Mouse (Mus musculus) heart, embryonic 13.5 days (tissue): ENCODE data around the gene Sorl1. TPM values are rescaled to one million over a fixed set of nuclear protein-coding genes. Genes with fewer than 3 reads are reported as not detected.

Experiments used
- ATAC-seq: fragments of 200-750 bp; cut with Nextera tagmentation; 2 replicates; pipeline ENCODE4 v1.8.0; 2017; ENCODE audit warnings: moderate TSS enrichment; ENCODE audit not compliant: insufficient number of reproducible peaks, low FRiP score, low TSS enrichment; ENCODE audit errors: extremely low read depth
- H3K27ac ChIP-seq: fragments of 300-500 bp; sonication (generic); replicated peaks from 2 replicates; pipeline ENCODE4 v1.5.1; 2015; ENCODE audit warnings: moderate library complexity, mild to moderate bottlenecking, inconsistent platforms
- H3K27me3 ChIP-seq: fragments of 300-500 bp; sonication (generic); replicated peaks from 2 replicates; pipeline ENCODE4 v1.6.1; 2015; ENCODE audit warnings: mild to moderate bottlenecking, inconsistent platforms
- H3K36me3 ChIP-seq: fragments of 300-500 bp; sonication (generic); 2 replicates; pipeline ENCODE4 v1.6.1; 2015; ENCODE audit warnings: mild to moderate bottlenecking, inconsistent platforms
- H3K4me1 ChIP-seq: fragments of 300-500 bp; sonication (generic); 2 replicates; pipeline ENCODE4 v1.6.1; 2015; ENCODE audit warnings: inconsistent platforms
- H3K4me2 ChIP-seq: fragments of 300-500 bp; sonication (generic); 2 replicates; pipeline ENCODE4 v1.6.1; 2015; ENCODE audit warnings: inconsistent platforms, mild to moderate bottlenecking, moderate library complexity
- H3K4me3 ChIP-seq: fragments of 300-500 bp; sonication (generic); 2 replicates; pipeline ENCODE4 v1.5.1; 2015; ENCODE audit warnings: moderate library complexity, mild to moderate bottlenecking, inconsistent platforms
- H3K9ac ChIP-seq: fragments of 300-500 bp; sonication (generic); 2 replicates; pipeline ENCODE4 v1.6.1; 2015; ENCODE audit warnings: inconsistent platforms, mild to moderate bottlenecking, moderate library complexity
- H3K9me3 ChIP-seq: fragments of 300-500 bp; sonication (generic); 2 replicates; pipeline ENCODE4 v1.6.1; 2016; ENCODE audit warnings: inconsistent platforms
- WGBS: fragments of 180-500 bp; shearing (Covaris S2); methylation state at CpG from one replicate; pipeline ENCODE4 v1.1.7; 2015; ENCODE audit warnings: mixed read lengths; 5-methylcytosine and 5-hydroxymethylcytosine counted together
- polyA plus RNA-seq: library from polyadenylated mRNA; unstranded; fragments of >200 nt; fragmentation: Nextera tagmentation; extraction: Ambion mirVana; gene quantifications from 2 replicates; pipeline ENCODE4 v1.2.1, GENCODE M21; 2015

Sorl1 gene
- polyA plus RNA-seq, 1 experiment from 2014 or later, result 3.7 TPM

- Histone ChIP-seq H3K4me1 (no peaks in the 10 kb centered on the region), H3K27ac (no peak overlapping the region), H3K4me3 (no peak overlapping the region), H3K27me3 (no peaks in the 10 kb centered on the region), H3K36me3 (no peaks in the 10 kb centered on the region; the same call in 1 of the 2 replicates), H3K9me3 (no peaks in the 10 kb centered on the region), H3K4me2 (no peak overlapping the region), H3K9ac (no peak overlapping the region)
- no peak for ATAC-seq
- 64% methylated on average over 4 of the region's 4 CpGs for WGBS
Measured at GRCm38 (mm10) chr9:42087921-42088320, 36.2 kb downstream of the Sorl1 start.

GRCm38 (mm10) chr9:42085970-42086369, 38.1 kb downstream of the Sorl1 start:
- no peaks in the 10 kb centered on the region for H3K27me3 ChIP-seq
- ATAC-seq, result no peak
- 85% methylated on average over 13 of the region's 13 CpGs for WGBS
- H3K4me1 ChIP-seq, result no peaks in the 10 kb centered on the region
- no peaks in the 10 kb centered on the region for H3K9me3 ChIP-seq
- H3K4me2 ChIP-seq, result no peak overlapping the region
- no peak overlapping the region for H3K4me3 ChIP-seq
- no peak overlapping the region for H3K27ac ChIP-seq
- no peak overlapping the region for H3K9ac ChIP-seq
- H3K36me3 ChIP-seq, result no peaks in the 10 kb centered on the region; the same call in 1 of the 2 replicates

GRCm38 (mm10) chr9:42083661-42084067, 40.4 kb downstream of the Sorl1 start:
- Histone ChIP-seq H3K9me3 (no peaks in the 10 kb centered on the region), H3K36me3 (0 out of 2 replicates have a peak, but pooled peaks cover 2% of the 10 kb centered on the region), H3K4me3 (no peak overlapping the region), H3K4me1 (peaks cover 5% of the 10 kb centered on the region; the same call in 1 of the 2 replicates), H3K27me3 (no peaks in the 10 kb centered on the region), H3K27ac (no peak overlapping the region), H3K9ac (no peak overlapping the region), H3K4me2 (no peak overlapping the region)
- ATAC-seq, result no peak
- 58% methylated on average over 4 of the region's 4 CpGs for WGBS

GRCm38 (mm10) chr9:42081681-42082530, 42.2 kb downstream of the Sorl1 start:
- no peak for ATAC-seq
- Histone ChIP-seq H3K9me3 (no peaks in the 10 kb centered on the region), H3K4me3 (no peak overlapping the region), H3K4me1 (peaks cover 5% of the 10 kb centered on the region; the same call in 1 of the 2 replicates), H3K27me3 (no peaks in the 10 kb centered on the region), H3K27ac (no peak overlapping the region), H3K36me3 (0 out of 2 replicates have a peak, but pooled peaks cover 2% of the 10 kb centered on the region), H3K4me2 (no peak overlapping the region), H3K9ac (no peak overlapping the region)
- WGBS, result 90% methylated on average over 29 of the region's 29 CpGs

GRCm38 (mm10) chr9:42080671-42081070, 43.4 kb downstream of the Sorl1 start:
- Histone ChIP-seq H3K27me3 (no peaks in the 10 kb centered on the region), H3K9me3 (no peaks in the 10 kb centered on the region), H3K36me3 (0 out of 2 replicates have a peak, but pooled peaks cover 2% of the 10 kb centered on the region), H3K4me3 (no peak overlapping the region), H3K27ac (peak overlapping the region; percentile 24; the same call in 1 of the 2 replicates), H3K4me1 (peaks cover 5% of the 10 kb centered on the region; the same call in 1 of the 2 replicates), H3K9ac (no peak overlapping the region), H3K4me2 (no peak overlapping the region)
- ATAC-seq, result no peak
- 48% methylated on average over 9 of the region's 9 CpGs for WGBS

GRCm38 (mm10) chr9:42077112-42077845, 46.8 kb downstream of the Sorl1 start:
- Histone ChIP-seq H3K9me3 (no peaks in the 10 kb centered on the region), H3K27me3 (no peaks in the 10 kb centered on the region), H3K4me1 (peaks cover 5% of the 10 kb centered on the region; the same call in 1 of the 2 replicates), H3K9ac (no peak overlapping the region), H3K4me2 (no peak overlapping the region), H3K4me3 (no peak overlapping the region), H3K36me3 (0 out of 2 replicates have a peak, but pooled peaks cover 2% of the 10 kb centered on the region), H3K27ac (no peak overlapping the region)
- ATAC-seq, result no peak
- WGBS, result 86% methylated on average over 16 of the region's 16 CpGs

GRCm38 (mm10) chr9:42076256-42076849, 47.7 kb downstream of the Sorl1 start:
- H3K4me1 ChIP-seq, result peaks cover 5% of the 10 kb centered on the region; the same call in 1 of the 2 replicates
- H3K27ac ChIP-seq, result no peak overlapping the region
- no peak overlapping the region for H3K4me3 ChIP-seq
- H3K4me2 ChIP-seq, result no peak overlapping the region
- H3K9ac ChIP-seq, result no peak overlapping the region
- 0 out of 2 replicates have a peak, but pooled peaks cover 2% of the 10 kb centered on the region for H3K36me3 ChIP-seq
- 78% methylated on average over 10 of the region's 10 CpGs for WGBS
- no peaks in the 10 kb centered on the region for H3K9me3 ChIP-seq
- no peak for ATAC-seq
- H3K27me3 ChIP-seq, result no peaks in the 10 kb centered on the region

GRCm38 (mm10) chr9:42075241-42075640, 48.9 kb downstream of the Sorl1 start:
- H3K27me3 ChIP-seq, result no peaks in the 10 kb centered on the region
- ATAC-seq, result no peak
- no peak overlapping the region for H3K4me2 ChIP-seq

GRCm38 (mm10) chr9:42072010-42072409, 52.1 kb downstream of the Sorl1 start:
- Histone ChIP-seq H3K9ac (no peak overlapping the region), H3K4me2 (no peak overlapping the region), H3K9me3 (no peaks in the 10 kb centered on the region), H3K4me1 (no peaks in the 10 kb centered on the region), H3K36me3 (no peaks in the 10 kb centered on the region), H3K4me3 (no peak overlapping the region), H3K27ac (no peak overlapping the region), H3K27me3 (no peaks in the 10 kb centered on the region)
- 54% methylated on average over 4 of the region's 4 CpGs for WGBS
- ATAC-seq, result no peak

More at GRCm38 (mm10) chr9:42075241-42075640, 48.9 kb downstream of the Sorl1 start:
- 68% methylated on average over 2 of the region's 2 CpGs for WGBS
- Histone ChIP-seq H3K9me3 (no peaks in the 10 kb centered on the region), H3K27ac (no peak overlapping the region), H3K9ac (no peak overlapping the region), H3K4me1 (no peaks in the 10 kb centered on the region), H3K36me3 (0 out of 2 replicates have a peak, but pooled peaks cover 2% of the 10 kb centered on the region), H3K4me3 (no peak overlapping the region)

GRCm38 (mm10) chr9:42070856-42071255, 53.2 kb downstream of the Sorl1 start:
- 83% methylated on average over 6 of the region's 6 CpGs for WGBS
- ATAC-seq, result no peak
- Histone ChIP-seq H3K4me3 (no peak overlapping the region), H3K4me1 (no peaks in the 10 kb centered on the region), H3K4me2 (no peak overlapping the region), H3K9ac (no peak overlapping the region), H3K27me3 (no peaks in the 10 kb centered on the region), H3K36me3 (no peaks in the 10 kb centered on the region), H3K27ac (no peak overlapping the region), H3K9me3 (no peaks in the 10 kb centered on the region)

GRCm38 (mm10) chr9:42069471-42069870, 54.6 kb downstream of the Sorl1 start:
- Histone ChIP-seq H3K36me3 (no peaks in the 10 kb centered on the region), H3K4me1 (no peaks in the 10 kb centered on the region), H3K9ac (no peak overlapping the region), H3K4me3 (no peak overlapping the region), H3K27ac (no peak overlapping the region), H3K4me2 (no peak overlapping the region), H3K27me3 (no peaks in the 10 kb centered on the region), H3K9me3 (no peaks in the 10 kb centered on the region)
- WGBS, result 72% methylated on average over 5 of the region's 5 CpGs
- no peak for ATAC-seq
